Mouse (Mus musculus) ES-CJ7 (cell line): ENCODE measurements around the gene Far2.

Experiments used
- DNase-seq: peaks from one replicate; pipeline ENCODE4 v3.0.0; 2011; ENCODE audit warnings: low read depth, low spot score

Far2 gene

GRCm38 (mm10) chr6:148218235-148219076 is 171.4 kb downstream of the Far2 start:
- DNase-seq = no peak

GRCm38 (mm10) chr6:148222686-148223085 is 175.6 kb downstream of the Far2 start:
- no peak for DNase-seq

DNA sequence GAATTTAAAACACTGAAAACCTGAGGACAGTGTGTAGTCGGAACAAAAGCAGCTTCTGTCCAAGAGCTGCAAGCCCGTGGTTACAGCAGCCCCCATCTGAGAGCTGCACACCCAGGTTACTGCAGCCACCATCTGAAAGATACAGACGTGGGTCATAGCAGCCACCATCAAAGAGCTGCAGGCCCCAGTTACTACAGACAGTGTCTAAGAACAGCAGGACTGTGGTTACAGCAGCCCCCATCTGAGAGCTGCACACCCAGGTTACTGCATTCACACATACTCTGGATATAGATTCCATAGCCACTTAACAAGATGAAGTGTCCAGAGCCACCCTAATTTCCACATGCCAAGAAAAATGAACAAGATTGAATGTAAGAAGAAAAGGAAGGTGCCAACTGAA is 180.5 kb downstream of the Far2 start:
- DNase-seq = no peak
